Mouse (Mus musculus) v-Abl transformed pro-B cells (cell line): ENCODE results near the gene 2610042L04Rik.
"Not testable (repeated sequence)": the region's sequence is repeated elsewhere in the genome, so short reads cannot be mapped to it uniquely, and the experiment has no call there.

ENCODE experiments used
- in situ Hi-C, 2 experiments: fragments of 400-800 bp; cut with MboI; formaldehyde crosslinking; loops; one replicate each; pipeline ENCODE4 v1.15.1; 2025; ENCODE audit not compliant: unreplicated experiment in 2 of 2

Gene 2610042L04Rik

DNA sequence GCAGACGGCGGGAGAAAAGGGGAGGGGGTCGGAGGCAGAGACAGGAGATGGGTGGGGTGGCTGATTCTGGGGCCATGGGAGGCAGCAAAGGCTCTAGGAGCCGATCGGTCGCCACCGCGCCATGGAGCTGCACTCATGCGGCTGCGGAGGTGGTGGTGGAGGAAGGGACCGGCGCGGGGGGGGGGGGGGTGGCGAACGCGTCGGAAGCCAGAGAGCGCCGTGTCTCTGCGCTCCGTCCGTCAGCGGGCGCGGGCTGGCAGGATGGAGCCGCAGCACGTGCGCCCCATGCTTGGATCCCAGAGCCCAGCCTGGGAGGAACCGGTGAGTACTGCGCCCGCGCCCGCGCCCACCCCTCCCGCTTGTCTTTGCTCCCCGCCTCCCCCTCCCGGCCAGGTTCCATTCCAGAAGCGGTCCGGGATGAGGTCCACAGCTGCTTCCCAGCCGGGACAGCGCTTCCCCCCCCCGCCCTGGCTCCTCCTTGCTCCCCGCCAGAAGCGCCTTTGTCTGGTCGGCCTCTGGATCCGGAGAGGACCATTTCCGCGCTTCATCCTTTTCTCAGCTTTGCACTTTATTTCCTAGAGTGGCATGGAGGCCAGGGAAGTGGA lies at the start of gene 2610042L04Rik:
2610042L04Rik (plus strand) TSS at position 288 of the 605 bp plus-strand sequence.
- in situ Hi-C loops = not testable (repeated sequence)

DNA sequence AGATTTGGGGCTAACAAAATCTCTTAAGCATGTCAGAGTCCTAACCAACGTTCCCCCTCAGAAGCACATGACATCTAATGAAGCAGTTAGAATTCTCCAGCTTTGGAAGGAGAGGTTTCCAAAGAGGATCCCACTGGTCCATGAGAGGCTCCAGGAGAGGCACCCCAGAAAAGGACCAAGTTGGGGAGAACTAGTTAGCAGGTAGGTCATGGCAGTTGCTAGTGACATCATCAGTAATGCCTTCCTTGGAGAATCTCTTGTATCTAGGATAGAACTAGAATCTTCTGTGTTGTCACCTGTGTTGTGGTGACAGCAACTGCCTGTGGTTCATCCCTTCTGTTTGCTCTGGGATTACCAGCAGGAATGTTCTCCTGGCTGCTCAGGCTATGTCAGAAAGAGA lies 17.6 kb upstream of the 2610042L04Rik start, which contains the start of gene Gm3149:
Gm3149 (plus strand) TSS at position 301 of the 400 bp plus-strand sequence.
- in situ Hi-C loops = not testable (repeated sequence)

DNA sequence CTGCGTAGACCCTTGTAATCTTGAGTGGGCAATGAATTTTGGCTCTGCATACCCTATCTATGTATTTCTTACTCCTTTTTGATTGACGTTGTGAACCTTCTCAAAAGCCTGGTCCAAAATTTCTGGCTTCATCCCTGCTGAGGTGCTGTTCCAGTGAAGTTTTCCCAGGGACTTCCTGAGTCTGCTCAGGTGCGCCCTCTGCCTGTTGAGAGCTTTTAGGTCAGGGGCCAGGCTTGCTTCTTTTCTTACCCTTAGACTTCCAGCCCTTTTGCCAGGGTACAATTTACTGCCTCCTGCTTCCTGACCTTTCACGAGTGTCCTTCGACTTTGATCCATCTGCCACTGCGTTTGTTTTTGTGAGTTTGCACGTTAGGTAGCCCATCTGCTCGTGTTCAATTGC lies 943 bp downstream of the 2610042L04Rik start:
- in situ Hi-C loops = not testable (repeated sequence)

DNA sequence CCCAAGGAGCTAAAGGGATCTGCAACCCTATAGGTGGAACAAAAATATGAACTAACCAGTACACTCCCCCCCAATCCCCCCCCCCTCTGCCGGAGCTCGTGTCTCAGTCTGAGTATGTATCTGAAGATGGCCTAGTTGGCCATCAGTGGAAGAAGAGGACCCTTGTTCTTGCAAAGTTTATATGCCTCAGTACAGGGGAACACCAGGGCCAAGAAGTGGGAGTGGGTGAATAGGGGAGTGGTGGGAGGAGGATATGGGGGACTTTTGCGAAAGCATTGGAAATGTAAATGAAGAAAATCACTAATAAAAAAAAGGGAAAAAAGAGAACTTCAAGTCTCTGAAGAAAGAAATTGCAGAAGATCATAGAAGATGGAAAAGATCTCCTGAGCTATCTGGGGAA lies 34.4 kb downstream of the 2610042L04Rik start:
- in situ Hi-C loops = not testable (repeated sequence)

DNA sequence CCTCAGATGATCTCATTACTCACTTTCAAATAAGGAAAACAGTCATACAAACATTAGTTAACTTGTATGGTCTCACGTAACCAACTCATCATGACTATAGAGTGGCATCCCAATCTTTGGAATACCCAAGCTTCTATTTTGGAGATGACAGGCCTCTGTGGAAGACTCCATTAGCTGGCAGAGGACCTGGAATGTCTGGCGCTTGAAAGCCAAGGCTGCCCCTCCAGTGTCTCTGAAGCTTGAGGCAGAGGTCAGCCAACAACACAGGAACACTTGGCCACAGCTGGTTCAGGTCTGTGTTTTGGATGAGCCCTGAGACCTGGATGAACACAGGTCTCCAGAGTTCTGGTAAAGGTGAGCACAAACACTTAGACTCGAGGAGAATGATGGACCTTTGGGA lies 35.1 kb downstream of the 2610042L04Rik start:
- in situ Hi-C loops = not testable (repeated sequence)

DNA sequence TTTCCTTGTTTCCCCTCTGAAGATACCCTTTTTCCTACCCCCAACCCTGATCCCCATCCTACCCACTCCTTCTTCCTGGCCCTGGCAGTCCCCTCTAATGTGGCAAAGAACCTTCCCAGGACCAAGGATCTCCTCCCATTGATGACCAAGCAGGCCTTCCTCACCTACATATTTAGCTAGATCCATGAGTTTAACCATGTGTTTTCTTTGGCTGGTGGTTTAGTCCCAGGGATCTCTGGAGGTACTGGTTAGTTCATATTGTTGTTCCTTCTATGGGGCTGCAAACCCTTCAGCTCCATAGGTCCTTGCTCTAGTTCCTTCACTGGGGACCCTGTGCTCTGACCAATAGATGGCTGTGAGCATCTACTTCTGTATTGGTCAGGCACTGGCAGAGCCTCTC lies 43.3 kb downstream of the 2610042L04Rik start:
- in situ Hi-C loops = not testable (repeated sequence)

DNA sequence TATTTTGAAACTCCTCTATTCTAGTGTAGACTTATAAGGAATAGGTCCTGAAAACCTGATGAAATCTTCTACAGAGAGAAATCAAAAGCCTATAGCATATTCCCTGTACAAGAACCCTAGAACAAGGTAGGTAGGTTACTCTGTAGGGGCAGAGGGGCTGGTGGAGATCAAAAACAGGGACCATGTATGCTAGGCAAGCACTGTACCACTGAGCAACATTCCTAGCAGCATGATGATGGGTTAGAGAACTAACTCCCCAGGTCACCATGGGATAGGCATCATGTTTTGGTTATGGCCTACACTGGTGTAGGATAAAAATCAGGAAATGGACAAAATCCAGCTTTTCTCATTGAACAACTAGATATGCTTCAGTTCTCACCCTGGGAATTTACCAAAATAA lies 51.0 kb downstream of the 2610042L04Rik start:
- in situ Hi-C loops = not testable (repeated sequence)

DNA sequence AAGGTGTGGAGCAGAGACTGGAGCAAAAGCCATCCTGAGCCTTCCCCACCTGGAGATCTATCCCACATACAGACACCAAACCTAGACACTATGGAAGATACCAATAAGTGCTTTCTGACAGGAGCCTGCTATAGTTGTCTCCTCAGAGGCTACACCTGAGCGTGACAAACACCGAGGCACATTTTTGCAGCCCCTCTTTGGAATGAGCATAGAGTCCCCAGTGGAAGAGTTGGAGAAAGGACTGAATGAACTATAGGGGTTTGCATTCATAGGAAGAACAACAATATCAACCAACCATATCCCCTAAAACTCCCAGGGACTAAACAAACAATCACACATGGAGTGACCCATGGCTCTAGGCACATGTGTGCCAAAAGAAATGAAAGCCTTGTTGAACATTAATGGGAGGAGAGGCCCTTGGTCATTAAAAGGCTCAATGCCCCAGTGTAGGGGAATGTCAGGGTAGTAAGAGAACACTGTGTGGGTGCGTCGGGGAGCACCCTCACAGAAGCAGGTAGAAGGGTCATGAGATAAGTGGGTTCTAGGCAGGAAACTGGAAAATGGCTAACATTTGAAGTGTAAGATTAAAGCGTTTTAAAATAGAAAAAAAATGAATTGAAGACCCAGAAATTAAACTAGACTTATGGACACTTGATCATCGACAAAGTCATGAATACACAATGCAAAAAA lies 58.4 kb downstream of the 2610042L04Rik start:
- in situ Hi-C loops = not testable (repeated sequence)

DNA sequence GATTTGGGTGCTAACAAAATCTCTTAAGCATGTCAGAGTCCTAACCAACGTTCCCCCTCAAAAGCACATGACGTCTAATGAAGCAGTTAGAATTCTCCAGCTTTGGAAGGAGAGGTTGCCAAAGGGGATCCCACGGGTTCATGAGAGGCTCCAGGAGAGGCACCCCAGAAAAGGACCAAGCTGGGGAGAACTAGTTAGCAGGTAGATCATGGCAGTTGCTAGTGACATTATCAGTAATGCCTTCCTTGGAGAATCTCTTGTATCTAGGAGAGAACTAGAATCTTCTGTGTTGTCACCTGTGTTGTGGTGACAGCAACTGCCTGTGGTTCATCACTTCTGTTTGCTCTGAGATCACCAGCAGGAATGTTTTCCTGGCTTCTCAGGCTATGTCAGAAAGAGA lies 62.7 kb downstream of the 2610042L04Rik start, which contains the start of gene Gm3159:
Gm3159 (plus strand) TSS at position 301 of the 400 bp plus-strand sequence.
- in situ Hi-C loops = not testable (repeated sequence)

DNA sequence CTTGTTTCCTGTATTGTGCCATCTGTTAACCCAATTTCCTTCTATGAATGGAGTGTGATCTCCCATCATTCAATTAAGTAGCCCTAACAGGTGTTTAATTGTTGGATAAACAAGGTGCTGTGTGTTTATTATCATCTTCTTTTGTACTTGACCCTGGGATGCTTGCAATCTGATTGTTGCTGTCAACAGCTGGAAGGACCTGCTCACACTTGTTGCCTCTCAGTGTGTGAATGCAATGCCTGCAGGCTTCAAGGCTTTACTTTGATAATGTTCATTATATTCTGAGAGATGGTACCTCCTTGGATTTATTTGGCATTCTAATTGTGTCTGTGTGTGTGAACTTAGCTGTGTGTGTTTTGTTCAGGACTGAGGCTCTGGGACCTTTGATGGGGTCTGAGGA lies 64.1 kb downstream of the 2610042L04Rik start:
- in situ Hi-C loops = not testable (repeated sequence)

DNA sequence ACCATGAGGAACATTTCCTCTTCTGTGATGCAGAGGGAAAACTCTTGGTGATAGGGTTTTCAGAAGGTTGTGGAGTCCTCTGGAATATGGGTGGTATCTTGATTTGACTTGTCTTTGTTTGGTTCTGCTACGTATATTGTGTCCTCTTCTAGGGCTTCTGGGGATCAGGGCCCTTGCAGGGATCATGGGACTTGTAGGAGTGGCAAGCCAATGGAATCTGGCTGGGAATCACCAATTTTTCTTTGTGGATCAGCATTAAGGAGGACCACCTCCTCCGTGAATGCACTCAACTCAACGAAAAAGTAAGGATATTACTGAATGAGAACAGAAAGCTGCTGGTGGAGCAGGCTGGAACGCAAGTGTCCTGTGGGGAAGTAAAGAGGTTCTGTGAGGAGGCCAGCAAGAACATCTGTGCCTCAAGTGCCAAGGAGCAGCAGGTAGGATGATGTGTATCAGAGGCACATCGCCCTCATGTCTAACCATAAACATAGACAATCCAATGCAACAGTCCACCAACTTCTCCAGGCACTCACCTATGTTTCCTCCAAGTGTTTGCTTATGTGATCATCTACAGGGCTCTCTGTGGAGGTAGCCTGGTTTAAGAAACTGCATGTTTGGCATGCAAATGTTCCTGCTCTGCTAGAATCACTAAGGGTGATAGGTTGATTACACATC lies 65.7 kb downstream of the 2610042L04Rik start:
- in situ Hi-C loops = not testable (repeated sequence)

DNA sequence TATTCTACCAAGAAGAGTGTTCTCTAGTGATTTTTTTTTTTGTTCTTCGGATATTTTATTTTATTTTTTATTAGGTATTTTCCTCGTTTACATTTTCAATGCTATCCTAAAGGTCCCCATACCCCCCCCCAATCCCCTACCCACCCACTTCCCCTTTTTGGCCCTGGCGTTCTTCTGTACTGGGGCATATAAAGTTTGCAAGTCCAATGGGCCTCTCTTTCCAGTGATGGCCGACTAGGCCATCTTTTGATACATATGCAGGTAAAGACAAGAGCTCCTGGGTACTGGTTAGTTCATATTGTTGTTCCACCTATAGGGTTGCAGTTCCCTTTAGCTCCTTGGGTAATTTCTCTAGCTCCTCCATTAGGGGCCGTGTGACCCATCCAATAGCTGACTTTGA lies 66.7 kb downstream of the 2610042L04Rik start:
- in situ Hi-C loops = not testable (repeated sequence)

DNA sequence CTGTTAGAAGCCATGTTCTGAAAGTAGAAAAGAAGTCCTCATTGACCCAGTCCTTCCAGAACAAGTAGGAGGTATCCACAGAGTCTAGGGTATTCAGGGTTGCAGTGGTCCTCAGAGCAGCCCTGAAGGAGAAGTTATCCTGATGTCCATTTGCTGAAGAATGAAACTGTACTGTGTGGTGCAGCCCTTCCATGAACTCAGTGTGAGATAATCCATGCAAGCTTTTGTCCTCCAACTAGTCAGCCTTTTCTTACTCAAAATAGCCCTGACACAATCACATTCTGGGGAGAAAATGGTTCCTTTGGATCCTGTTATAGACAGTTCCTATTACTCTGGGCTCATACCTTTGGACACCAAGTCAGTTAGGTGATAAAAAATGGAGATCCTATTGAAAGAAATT lies 69.3 kb downstream of the 2610042L04Rik start:
- in situ Hi-C loops = not testable (repeated sequence)
